Mouse (Mus musculus) frontal cortex, adult 2 months (tissue): ENCODE measurements around the gene Ing5. TPM values are rescaled to one million over a fixed set of nuclear protein-coding genes. Genes with fewer than 3 reads are reported as not detected.
"Not testable (repeated sequence)": the region's sequence is repeated elsewhere in the genome, so short reads cannot be mapped to it uniquely, and the experiment has no call there.

Source experiments
- DNase-seq, 2 experiments: peaks; one replicate each; pipeline ENCODE4 v3.0.0; 2022; ENCODE audit warnings: low spot score in 1 of 2; ENCODE audit errors: extremely low spot score in 1 of 2
- polyA plus RNA-seq: library from polyadenylated mRNA; depleted of rRNA; stranded (reverse); fragments of >200 nt; gene quantifications from 2 replicates; pipeline ENCODE4 v1.2.3, GENCODE M21; 2012

Ing5 gene
- polyA plus RNA-seq, 1 experiment: 8.4 TPM

GRCm38 (mm10) chr1:93808871-93809270 is 5.1 kb downstream of the Ing5 start:
- no peak for DNase-seq

GRCm38 (mm10) chr1:93810011-93810410 is 6.2 kb downstream of the Ing5 start:
- no peak for DNase-seq

- DNase-seq: no peak
Observed at GRCm38 (mm10) chr1:93811495-93812039, 7.8 kb downstream of the Ing5 start.

DNA sequence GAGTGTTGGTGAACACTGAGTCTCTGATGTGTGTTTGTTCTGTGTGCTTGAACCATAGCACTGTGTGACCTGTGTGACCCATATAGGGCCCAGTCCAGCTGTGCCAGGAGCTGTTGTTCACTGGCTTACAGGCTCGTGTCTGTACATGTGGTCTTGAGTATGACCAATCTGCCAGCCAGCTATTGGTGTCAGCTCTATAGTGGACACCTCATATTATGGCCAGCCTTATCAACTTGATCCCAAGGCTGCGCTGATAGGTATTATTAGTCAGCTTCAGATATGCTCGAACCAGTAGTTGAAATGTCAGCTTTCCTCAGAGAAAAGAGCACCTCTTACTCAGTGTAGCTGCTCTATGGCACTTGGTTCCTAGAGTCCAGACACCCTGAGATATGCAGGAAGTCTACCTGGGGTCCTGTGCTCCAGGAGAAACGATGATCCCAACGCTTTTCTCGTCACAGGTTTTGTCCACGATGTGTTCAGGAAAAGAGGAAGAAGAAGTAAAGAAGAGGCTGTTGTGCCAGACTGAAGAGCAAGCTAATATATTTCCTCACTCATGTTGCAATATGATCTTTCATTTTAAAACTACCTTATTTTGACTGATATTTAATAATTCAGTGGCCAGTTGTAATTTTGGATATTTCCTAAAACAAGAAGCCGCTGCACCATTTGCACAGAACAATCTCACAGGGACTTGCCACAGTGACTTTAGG is 14.2 kb downstream of the Ing5 start:
- no peak for DNase-seq

GRCm38 (mm10) chr1:93818722-93819121 is 15.0 kb downstream of the Ing5 start:
- DNase-seq: no peak

GRCm38 (mm10) chr1:93823796-93824495 is 20.2 kb downstream of the Ing5 start:
- DNase-seq: no peak

GRCm38 (mm10) chr1:93824609-93825008 is 20.8 kb downstream of the Ing5 start, which contains the start of gene D2hgdh:
TSS of gene D2hgdh (plus strand) at chr1:93824909.
- no peak for DNase-seq

GRCm38 (mm10) chr1:93825105-93825674 is 21.4 kb downstream of the Ing5 start:
- DNase-seq: peak; percentile 96 to 97

- DNase-seq: no peak
Observed at GRCm38 (mm10) chr1:93825771-93826539, 22.2 kb downstream of the Ing5 start.

DNA sequence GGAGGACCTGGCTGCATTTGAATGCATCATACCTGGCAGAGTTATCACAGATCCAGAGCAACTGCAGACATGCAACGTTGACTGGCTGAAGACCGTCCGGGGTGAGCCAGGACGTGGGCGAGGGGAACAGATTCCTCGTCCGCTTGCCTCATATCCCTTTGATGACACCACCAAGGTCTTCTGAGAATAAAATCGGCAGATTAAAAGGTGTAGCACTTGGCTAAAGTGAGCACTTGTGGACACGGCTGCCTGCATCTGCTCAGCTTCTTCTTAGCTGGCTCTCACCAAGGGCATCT is 22.7 kb downstream of the Ing5 start:
- DNase-seq: no peak

DNA sequence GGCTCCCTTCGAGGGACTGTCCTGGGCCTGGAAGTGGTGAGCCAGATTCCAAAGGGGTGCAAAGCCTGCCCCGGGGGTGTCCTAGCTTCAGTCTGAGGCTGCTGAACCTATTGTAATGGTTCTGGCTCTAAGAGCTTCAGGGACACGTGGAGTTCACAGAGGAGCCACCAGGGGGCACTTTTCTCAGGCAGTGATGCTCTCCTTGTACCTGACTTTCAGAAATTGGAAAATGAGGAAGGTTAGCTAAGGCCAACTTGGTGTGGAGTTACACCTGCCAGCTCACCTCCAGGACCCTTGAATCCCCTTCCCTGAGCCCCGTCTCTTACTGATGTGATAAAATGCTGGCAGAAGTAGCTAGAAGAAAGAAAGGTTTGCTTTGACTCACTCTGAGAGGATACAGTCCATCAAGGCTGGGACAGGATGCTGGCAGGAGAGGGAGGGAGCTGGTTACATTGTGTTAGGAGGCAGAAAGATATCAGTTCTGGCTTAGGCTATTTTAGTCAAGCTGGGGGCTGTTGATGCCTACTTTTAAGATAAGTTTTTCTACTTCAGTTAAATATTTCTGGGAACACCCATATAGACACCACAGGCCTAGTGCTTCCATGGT is 29.1 kb downstream of the Ing5 start:
- DNase-seq: not testable (repeated sequence)

DNA sequence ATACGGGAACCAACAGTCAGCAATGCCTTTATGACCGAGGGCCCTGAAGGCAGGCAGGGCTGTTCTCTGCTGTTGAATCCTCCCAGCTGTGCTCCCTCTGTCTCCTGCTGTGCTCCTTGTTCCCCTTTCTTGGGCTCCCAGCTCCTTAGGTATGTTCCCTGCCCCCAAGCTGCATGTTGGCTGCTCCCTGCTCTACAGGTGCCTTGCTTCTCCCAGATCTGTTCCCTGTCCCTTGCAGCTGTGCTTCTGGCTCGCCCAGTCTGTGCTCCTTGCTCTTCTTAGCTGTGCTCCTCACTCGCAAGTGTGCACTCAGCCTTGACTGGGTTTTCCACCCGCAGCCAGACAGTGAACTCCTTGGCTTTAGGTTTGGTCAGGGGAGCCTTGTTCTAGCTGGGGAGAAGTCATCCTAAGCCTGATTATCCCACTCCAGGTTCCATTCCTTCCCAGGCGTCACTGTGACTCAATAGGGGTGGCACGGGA is 30.9 kb downstream of the Ing5 start:
- DNase-seq: no peak

DNA sequence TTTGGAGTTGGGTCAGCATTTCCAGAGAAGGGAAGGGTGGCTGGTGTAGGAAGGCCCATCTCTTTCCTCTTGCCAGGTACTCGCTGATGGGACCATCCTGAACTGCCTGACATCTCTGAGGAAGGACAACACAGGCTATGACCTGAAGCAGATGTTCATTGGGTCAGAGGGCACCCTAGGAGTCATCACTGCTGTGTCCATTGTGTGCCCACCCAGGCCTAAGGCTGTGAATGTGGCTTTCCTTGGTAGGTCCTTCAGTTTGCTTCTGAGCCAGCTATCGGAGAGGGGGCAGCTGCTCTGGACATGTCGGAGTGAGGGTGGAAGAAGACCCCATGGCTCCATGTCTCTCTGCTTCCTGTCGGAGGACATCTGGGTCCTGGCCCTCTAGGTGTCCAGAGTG is 31.4 kb downstream of the Ing5 start:
- DNase-seq: no peak

DNA sequence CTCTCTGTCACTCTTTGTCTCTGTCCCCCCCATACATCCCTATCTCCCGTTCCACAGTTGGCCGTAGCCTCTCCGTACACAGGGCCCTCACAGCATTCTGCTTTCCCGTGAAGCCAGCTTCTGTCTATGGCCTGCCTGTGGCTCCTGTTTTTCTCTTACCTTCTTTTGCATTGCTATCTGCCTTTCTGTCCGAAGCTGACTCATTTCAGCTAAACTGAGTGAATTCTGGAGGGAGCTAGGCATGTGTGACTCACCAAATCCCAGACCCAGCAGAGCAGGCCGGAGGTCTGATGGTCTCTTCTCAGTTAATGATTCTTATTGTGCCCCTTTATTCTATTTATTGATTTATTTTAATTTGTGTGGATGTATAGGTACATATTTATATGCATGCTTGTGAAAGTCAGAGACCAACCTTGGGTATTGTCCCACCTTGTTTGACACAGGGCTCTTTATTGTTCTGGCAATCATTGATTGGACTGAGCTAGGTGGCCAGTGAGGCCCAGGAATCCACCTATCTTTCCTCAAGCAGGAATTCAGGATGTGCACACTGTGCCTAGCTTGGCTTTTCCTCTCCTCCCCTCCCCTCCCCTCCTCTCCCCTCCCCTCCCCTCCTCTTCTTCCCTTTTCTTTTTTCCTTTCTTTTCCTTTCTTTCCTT is 32.2 kb downstream of the Ing5 start:
- no peak for DNase-seq

DNA sequence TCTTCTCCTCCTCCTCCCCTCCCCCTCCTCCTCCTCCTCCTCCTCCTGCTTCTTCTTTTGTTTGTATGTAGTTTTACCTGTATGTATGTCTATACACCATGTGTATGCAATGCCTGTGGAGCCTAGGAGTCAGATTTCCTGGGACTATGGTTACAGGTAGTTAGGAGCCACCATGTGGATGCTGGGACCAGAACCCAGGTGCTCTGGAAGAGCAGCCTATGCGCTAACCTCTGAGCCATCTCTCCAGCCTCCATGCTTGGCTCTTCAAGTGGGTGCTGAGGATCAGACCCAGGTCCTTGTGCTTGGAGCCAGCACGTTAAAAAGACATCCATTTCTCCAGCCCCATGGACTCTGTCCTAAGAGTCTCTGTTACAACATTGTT is 32.8 kb downstream of the Ing5 start:
- no peak for DNase-seq

DNA sequence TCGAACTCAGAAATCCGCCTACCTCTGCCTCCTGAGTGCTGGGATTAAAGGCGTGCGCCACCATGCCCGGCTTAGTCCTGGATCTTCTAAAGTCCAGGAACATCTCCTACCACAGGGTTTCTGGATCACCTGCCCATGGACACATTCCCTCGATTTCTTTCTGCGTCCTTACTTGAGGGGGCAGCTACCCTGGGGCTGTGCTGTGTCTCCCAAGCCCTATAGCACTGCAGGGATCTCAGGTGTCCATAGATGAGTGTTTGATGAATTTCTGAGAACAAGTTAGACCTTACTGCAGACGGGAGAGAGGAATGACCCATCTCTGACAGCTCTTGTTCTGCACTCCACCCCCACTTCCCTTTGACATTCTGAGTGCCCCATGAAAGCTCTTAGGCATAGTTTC is 33.6 kb downstream of the Ing5 start:
- no peak for DNase-seq

- DNase-seq: not testable (repeated sequence)
Observed at GRCm38 (mm10) chr1:93838569-93838968, 34.8 kb downstream of the Ing5 start.

- not testable (repeated sequence) for DNase-seq
Observed at GRCm38 (mm10) chr1:93845766-93846366, 42.1 kb downstream of the Ing5 start.

DNA sequence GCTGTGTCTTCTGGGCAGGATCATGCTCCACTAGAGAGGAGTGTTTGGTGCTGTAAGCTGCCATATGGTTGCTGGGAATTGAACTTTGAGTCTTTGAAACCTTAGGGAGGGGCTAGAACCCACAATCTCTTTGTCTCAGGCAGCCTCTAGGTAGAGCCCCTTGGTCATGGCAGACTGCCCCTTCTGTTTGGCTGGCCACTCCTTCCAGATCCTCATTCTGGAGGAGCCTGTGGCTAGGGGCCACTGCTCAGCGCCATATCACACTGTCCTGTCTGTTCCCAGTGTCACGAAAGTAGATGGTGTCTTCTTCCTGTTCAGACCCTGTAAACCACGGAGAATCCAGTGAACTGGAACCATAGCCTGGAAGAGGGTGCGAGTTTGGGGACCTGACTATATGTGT is 52.0 kb downstream of the Ing5 start:
- not testable (repeated sequence) for DNase-seq

- DNase-seq: no peak
Observed at GRCm38 (mm10) chr1:93857370-93857769, 53.6 kb downstream of the Ing5 start.
